Mouse (Mus musculus): ENCODE data around the gene Adamts15. TPM values are rescaled to one million over a fixed set of nuclear protein-coding genes. Genes with fewer than 3 reads are reported as not detected.

Adamts15 gene
- 0.50 and 0.63 TPM in 2 replicates for polyA plus RNA-seq (2012; ENCODE audit: insufficient read depth, insufficient read length, missing spikeins)

- Histone ChIP-seq H3K27ac (replicated peaks; ENCODE audit: low read depth, low read length) (no peak within 1 kb of the TSS), H3K4me1 (ENCODE audit: control insufficient read depth, insufficient read depth, insufficient read length, low read length) (peaks cover 10% of the 10 kb centered on the region; the same call in 1 of the 2 replicates), H3K4me3 (ENCODE audit: insufficient read depth, low read depth, low read length) (peak within 1 kb of the TSS; percentile 52)
These were observed at the start of gene Adamts15 for GRCm38 (mm10) chr9:30922197-30922894. Gene Adamts15, minus strand, starts transcription at chr9:30922452.

GRCm38 (mm10) chr9:30971967-30972366 is 49.7 kb upstream of the Adamts15 start:
- Histone ChIP-seq H3K4me3 (ENCODE audit: insufficient read depth, low read depth, low read length) (no peak overlapping the region), H3K27ac (replicated peaks; ENCODE audit: low read depth, low read length) (no peak overlapping the region), H3K4me1 (ENCODE audit: control insufficient read depth, insufficient read depth, insufficient read length, low read length) (no peaks in the 10 kb centered on the region)

DNA sequence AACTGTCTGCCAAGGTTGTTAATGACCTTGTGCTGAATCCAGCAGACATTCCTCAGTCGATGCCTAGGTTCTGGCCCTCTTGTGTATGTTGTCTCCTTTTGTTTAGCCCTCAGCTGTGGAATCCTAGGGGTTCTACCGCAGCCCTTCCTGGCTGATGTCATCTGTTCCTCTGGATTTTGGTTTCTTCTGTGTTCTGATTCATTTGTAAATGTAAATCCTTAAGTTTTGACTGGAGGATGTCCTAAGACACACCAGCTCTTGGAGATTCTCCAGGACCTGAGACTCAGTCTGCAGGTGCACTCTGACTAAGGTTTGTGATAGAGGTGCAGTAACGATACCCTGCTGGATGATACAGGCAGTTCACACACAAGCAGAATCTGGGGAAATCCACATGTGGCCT is 47.7 kb upstream of the Adamts15 start:
- no peak overlapping the region for H3K4me3 ChIP-seq (ENCODE audit: insufficient read depth, low read depth, low read length)
- H3K27ac ChIP-seq (replicated peaks; ENCODE audit: low read depth, low read length) = no peak overlapping the region
- H3K4me1 ChIP-seq (ENCODE audit: control insufficient read depth, insufficient read depth, insufficient read length, low read length) = no peaks in the 10 kb centered on the region

DNA sequence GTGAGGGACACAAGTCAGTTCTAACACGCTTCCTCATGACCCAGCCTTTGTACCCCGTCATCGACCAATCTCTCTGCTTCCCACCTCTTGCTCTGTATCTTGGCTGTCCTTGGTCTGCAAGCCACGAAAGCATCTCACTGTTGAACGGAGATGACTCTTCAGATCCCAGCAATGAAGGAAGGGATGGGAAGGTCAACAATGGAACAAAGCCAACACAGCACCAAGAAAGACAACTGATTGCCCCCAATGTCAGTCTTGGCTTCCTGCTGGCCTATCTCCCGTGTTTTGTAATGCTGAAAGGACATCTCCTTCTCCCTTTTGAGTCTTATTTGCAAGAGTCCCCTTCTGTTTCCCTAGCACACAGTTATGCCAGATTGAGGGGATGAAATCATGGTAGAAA is 45.9 kb upstream of the Adamts15 start:
- H3K4me3 ChIP-seq (ENCODE audit: insufficient read depth, low read depth, low read length) = no peak overlapping the region
- H3K27ac ChIP-seq (replicated peaks; ENCODE audit: low read depth, low read length) = no peak overlapping the region
- H3K4me1 ChIP-seq (ENCODE audit: control insufficient read depth, insufficient read depth, insufficient read length, low read length) = no peaks in the 10 kb centered on the region

DNA sequence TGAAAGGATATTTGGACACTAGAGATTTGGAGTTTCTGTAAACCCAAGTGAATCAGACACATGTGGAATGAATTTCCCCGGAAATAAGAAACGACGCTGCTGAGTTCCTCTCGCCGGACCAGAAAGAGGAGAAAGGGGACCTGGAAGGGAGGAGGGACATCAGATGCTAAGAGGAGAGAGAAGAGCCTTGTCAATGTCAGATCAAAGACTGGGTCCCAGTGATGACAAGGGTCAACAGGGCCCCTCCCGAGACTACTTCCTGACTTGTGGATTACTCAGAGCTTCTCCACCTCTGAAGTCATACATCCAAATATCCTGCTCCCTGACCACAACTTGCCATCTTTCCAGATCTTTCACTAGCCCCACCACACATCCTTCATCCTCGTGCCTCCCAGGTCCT is 44.6 kb upstream of the Adamts15 start:
- H3K4me1 ChIP-seq (ENCODE audit: control insufficient read depth, insufficient read depth, insufficient read length, low read length) = no peaks in the 10 kb centered on the region
- H3K4me3 ChIP-seq (ENCODE audit: insufficient read depth, low read depth, low read length) = no peak overlapping the region
- no peak overlapping the region for H3K27ac ChIP-seq (replicated peaks; ENCODE audit: low read depth, low read length)

DNA sequence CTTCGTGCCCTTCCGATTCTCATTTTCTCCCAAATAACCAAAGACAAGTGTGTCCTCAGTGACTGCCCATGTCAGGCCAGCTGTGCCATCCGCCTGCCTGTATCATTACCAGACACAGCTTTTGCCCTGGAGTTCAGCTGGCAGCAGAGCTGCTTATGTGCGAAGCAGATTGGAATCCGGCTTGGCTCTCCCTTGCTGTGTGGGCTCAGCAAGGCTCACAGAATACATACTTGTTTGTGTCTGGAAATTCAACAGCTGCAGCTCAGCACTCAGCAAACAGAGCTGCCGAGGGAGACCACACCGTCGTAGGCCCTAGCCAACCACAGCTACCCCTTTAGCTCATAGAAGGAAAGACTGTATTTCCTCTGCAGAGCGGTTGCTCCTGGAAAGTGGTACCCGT is 42.4 kb upstream of the Adamts15 start:
- H3K27ac ChIP-seq (replicated peaks; ENCODE audit: low read depth, low read length) = no peak overlapping the region
- H3K4me3 ChIP-seq (ENCODE audit: insufficient read depth, low read depth, low read length) = no peak overlapping the region
- H3K4me1 ChIP-seq (ENCODE audit: control insufficient read depth, insufficient read depth, insufficient read length, low read length) = no peaks in the 10 kb centered on the region

GRCm38 (mm10) chr9:30963780-30964179 is 41.5 kb upstream of the Adamts15 start:
- Histone ChIP-seq H3K27ac (replicated peaks; ENCODE audit: low read depth, low read length) (no peak overlapping the region), H3K4me3 (ENCODE audit: insufficient read depth, low read depth, low read length) (no peak overlapping the region), H3K4me1 (ENCODE audit: control insufficient read depth, insufficient read depth, insufficient read length, low read length) (no peaks in the 10 kb centered on the region)

- Histone ChIP-seq H3K27ac (replicated peaks; ENCODE audit: low read depth, low read length) (no peak overlapping the region), H3K4me3 (ENCODE audit: insufficient read depth, low read depth, low read length) (no peak overlapping the region), H3K4me1 (ENCODE audit: control insufficient read depth, insufficient read depth, insufficient read length, low read length) (no peaks in the 10 kb centered on the region)
These were observed 33.0 kb upstream of the Adamts15 start for GRCm38 (mm10) chr9:30955246-30955645.

DNA sequence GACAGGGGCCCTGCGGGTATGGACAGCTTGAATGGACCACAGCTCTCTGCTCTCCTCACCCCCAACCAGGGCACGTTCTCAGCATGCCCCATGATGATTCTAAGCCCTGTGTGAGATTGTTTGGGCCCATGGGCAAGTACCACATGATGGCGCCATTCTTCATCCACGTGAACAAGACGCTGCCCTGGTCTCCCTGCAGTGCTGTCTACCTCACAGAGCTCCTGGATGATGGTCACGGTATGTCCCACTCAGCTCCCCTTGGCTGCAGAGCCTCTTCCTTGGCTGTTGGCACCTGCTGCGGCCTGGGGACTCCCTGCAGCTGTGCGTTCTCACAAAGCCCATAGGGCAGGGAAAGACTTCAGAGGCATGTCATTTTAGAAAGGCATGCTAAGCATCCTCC is 31.0 kb upstream of the Adamts15 start:
- H3K4me3 ChIP-seq (ENCODE audit: insufficient read depth, low read depth, low read length) = no peak overlapping the region
- no peak overlapping the region for H3K27ac ChIP-seq (replicated peaks; ENCODE audit: low read depth, low read length)
- no peaks in the 10 kb centered on the region for H3K4me1 ChIP-seq (ENCODE audit: control insufficient read depth, insufficient read depth, insufficient read length, low read length)

- Histone ChIP-seq H3K27ac (replicated peaks; ENCODE audit: low read depth, low read length) (no peak overlapping the region), H3K4me3 (ENCODE audit: insufficient read depth, low read depth, low read length) (no peak overlapping the region), H3K4me1 (ENCODE audit: control insufficient read depth, insufficient read depth, insufficient read length, low read length) (no peaks in the 10 kb centered on the region)
These were observed 29.2 kb upstream of the Adamts15 start for GRCm38 (mm10) chr9:30951461-30951860.

DNA sequence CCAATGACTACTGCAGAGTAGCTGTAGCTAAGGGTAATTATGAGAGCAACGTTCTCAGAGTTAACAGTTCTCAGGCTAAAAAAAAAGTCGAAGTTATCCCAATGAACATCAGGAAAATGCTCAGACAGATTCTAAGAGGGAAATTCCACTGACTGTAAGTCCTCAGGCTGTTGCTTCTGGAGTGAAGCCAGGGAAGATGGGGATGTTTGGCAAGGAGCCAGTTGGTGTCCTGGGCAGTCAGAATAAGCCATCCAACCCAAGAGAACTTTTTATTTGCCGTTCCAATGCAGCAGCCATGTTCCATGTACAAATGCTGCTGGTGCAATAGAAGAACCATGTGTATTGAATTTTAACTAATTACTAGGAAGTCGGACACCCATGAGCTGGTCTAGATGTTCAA is 28.3 kb upstream of the Adamts15 start:
- Histone ChIP-seq H3K4me3 (ENCODE audit: insufficient read depth, low read depth, low read length) (no peak overlapping the region), H3K27ac (replicated peaks; ENCODE audit: low read depth, low read length) (no peak overlapping the region), H3K4me1 (ENCODE audit: control insufficient read depth, insufficient read depth, insufficient read length, low read length) (no peaks in the 10 kb centered on the region)

DNA sequence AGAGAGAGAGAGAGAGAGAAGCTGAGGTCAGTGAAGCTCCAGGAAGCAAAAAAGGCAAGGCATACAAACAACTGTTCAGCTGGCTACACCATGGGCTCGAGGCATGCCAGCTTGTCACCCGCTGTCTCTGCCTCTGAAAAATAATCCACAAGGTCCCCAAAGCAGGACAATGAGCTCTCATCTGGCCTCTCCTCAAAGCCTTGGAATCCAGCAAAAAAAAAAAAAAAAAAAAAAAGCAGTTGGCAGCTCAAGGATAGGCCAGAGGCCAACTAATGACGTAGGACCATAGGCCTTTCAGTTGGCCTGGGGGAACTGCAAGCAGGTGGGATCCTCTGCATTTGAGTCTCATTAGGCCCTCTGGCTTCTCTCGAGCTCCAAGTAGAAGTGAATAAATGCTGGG is 27.7 kb upstream of the Adamts15 start:
- Histone ChIP-seq H3K4me1 (ENCODE audit: control insufficient read depth, insufficient read depth, insufficient read length, low read length) (no peaks in the 10 kb centered on the region), H3K4me3 (ENCODE audit: insufficient read depth, low read depth, low read length) (no peak overlapping the region), H3K27ac (replicated peaks; ENCODE audit: low read depth, low read length) (no peak overlapping the region)

DNA sequence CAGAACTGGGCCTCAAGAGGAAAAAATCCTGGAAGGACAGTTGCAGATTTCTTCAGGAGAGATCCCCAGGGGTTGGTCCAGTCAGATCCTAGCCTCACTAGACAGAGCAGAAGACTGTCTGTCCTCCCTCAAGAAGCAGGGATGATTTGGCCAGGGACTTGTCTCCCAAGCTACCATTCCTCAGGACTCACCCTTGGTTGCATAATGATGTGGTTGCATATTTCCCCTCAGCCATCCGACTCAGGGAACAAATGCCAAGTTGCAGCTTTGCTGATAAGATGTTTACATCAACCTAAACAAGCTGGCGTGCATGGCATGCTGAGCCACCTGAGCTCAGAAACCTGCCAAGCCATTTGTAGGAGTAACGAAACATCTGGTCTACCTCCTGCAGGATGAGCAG is 27.2 kb upstream of the Adamts15 start:
- no peak overlapping the region for H3K4me3 ChIP-seq (ENCODE audit: insufficient read depth, low read depth, low read length)
- H3K4me1 ChIP-seq (ENCODE audit: control insufficient read depth, insufficient read depth, insufficient read length, low read length) = no peaks in the 10 kb centered on the region
- no peak overlapping the region for H3K27ac ChIP-seq (replicated peaks; ENCODE audit: low read depth, low read length)

DNA sequence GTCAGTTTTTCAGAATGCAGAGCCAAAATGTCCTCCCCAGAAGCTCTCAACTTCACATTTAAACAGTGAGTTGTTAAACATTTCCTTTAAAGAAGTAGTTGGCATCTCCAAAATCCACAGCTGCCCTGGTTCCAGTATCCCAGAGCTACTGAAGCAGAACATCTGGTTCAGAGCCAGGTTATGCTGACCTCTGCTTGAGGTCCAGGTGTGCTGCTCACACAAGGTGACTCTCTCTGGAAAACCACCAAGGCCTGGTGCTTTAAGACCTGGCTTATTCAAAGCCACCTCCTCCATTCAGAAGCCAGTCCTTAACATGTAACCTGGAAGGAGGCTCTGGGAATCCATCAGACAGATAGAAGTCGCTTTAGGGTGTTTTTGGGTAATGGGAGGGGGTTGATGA is 23.0 kb upstream of the Adamts15 start:
- Histone ChIP-seq H3K4me3 (ENCODE audit: insufficient read depth, low read depth, low read length) (no peak overlapping the region), H3K4me1 (ENCODE audit: control insufficient read depth, insufficient read depth, insufficient read length, low read length) (no peaks in the 10 kb centered on the region), H3K27ac (replicated peaks; ENCODE audit: low read depth, low read length) (no peak overlapping the region)

DNA sequence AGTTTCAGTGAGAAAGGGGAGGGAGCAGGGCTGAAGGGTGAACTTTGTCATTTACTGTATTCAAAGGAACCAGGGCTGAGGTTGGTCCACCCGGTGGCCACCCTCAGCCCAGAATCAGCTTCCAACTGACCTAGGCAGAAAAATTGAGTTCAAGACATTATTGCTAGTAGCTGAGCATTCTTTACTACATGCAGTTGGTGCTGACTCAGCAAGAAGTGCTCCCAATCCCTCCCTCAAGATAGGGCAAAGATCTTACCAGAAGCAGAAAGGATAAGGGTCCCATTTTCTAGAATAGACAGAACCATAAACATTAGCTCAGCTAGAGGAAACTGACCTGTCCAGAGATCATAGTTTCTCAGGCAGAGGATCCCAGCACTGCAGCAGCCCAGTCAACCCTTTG is 22.0 kb upstream of the Adamts15 start:
- H3K27ac ChIP-seq (replicated peaks; ENCODE audit: low read depth, low read length) = no peak overlapping the region
- no peak overlapping the region for H3K4me3 ChIP-seq (ENCODE audit: insufficient read depth, low read depth, low read length)
- H3K4me1 ChIP-seq (ENCODE audit: control insufficient read depth, insufficient read depth, insufficient read length, low read length) = no peaks in the 10 kb centered on the region

DNA sequence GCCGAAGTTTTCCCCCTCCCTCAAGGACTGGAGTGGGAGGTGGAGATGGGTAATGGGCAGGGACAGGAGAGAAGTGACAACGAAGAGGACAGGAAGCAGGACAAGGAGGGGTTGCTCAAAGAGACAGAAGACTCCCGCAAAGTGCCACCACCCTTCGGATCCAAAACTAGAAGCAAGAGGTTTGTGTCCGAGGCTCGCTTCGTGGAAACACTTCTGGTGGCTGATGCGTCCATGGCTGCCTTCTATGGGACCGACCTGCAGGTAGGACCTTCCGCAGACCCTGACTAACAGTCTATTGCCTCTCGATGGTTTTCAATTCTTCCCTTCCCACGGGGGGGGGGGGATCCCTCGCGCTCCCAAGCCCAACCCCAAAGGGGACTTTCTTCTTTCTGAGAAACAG is 21.1 kb upstream of the Adamts15 start:
- Histone ChIP-seq H3K27ac (replicated peaks; ENCODE audit: low read depth, low read length) (no peak overlapping the region), H3K4me3 (ENCODE audit: insufficient read depth, low read depth, low read length) (peak overlapping the region; percentile 50)

More for the DNA sequence above, 21.1 kb upstream of the Adamts15 start:
- H3K4me1 ChIP-seq (ENCODE audit: control insufficient read depth, insufficient read depth, insufficient read length, low read length) = no peaks in the 10 kb centered on the region

All from brown adipose tissue, adult 24 weeks (tissue).